Mouse (Mus musculus): ENCODE data around the gene Tmem95. TPM values are rescaled to one million over a fixed set of nuclear protein-coding genes. Genes with fewer than 3 reads are reported as not detected.

Gene Tmem95
- polyA plus RNA-seq, 1 experiment from 2014 or later: not detected

DNA sequence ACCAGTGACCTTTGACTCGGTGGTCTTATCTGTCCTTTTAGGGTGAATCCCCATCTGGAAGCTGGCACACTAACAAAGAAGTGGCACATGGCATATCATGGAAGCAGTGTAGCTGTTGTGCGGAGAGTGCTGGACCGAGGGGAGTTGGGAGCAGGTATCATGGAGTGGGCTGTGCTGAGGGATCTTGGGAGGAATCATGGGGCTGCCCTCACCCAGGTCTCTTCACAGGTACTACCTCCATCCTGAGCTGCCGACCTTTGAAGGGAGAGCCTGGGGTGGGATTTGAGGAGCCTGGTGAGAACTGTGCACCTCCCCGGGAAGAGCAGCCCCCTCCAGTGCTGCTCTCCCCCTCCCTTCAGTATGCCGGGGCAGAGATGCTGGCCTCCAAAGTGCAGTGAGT is 33.9 kb upstream of the Tmem95 start:
- WGBS: 92% methylated on average over 5 of the region's 6 CpGs

DNA sequence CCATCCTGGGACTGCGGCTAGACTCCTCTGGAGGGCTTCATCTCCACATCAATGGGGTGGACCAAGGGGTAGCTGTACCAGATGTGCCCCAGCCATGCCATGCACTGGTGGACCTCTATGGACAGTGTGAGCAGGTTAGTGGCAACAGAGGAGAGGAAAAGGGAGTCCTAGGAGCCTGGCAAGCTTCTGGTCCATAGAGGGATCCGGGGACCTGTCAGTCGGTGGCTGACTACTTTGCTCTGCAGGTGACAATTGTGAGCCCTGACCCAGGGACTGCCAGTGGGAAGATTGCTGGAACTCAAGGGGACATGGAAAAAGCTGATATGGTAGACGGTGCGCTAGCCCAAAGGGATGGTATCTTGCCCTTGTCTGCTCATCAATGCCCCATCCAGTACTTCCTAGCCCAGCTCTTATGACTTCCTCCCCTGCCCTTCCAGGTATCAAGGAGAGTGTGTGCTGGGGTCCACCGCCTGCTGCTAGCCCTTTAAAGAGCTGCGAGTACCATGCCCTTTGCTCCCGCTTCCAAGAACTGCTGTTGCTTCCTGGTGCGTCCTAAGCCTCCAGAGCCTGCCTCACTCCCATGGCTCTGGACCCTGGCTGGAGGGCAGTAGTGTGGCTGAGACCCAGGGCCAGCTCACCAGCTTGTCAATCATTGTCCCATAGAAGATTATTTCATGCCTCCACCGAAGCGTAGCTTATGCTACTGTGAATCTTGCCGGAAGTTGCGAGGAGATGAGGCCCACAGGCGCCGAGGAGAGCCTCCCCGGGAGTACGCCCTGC is 33.2 kb upstream of the Tmem95 start:
- Histone ChIP-seq H3K9me3 (ENCODE audit: control insufficient read depth, low read length) (no peaks in the 10 kb centered on the region), H3K27me3 (replicated peaks; ENCODE audit: control insufficient read depth, insufficient read depth, low read length) (no peaks in the 10 kb centered on the region), H3K4me2 (ENCODE audit: low read length) (no peak overlapping the region), H3K4me1 (ENCODE audit: control insufficient read depth, insufficient read depth, low read depth, low read length) (peaks cover 23% of the 10 kb centered on the region), H3K9ac (ENCODE audit: low read depth, low read length) (no peak overlapping the region), H3K27ac (ENCODE audit: low read depth, low read length) (no peak overlapping the region), H3K4me3 (ENCODE audit: low read length) (no peak overlapping the region), H3K36me3 (ENCODE audit: control insufficient read depth, insufficient read depth, low read length) (peaks cover 72% of the 10 kb centered on the region)
- WGBS: 94% methylated on average over 17 of the region's 17 CpGs
- ATAC-seq: no peak

More for the DNA sequence above, 33.9 kb upstream of the Tmem95 start:
- Histone ChIP-seq H3K4me2 (ENCODE audit: low read length) (no peak overlapping the region), H3K9me3 (ENCODE audit: control insufficient read depth, low read length) (no peaks in the 10 kb centered on the region), H3K4me3 (ENCODE audit: low read length) (no peak overlapping the region), H3K9ac (ENCODE audit: low read depth, low read length) (no peak overlapping the region), H3K36me3 (ENCODE audit: control insufficient read depth, insufficient read depth, low read length) (peaks cover 70% of the 10 kb centered on the region), H3K27me3 (replicated peaks; ENCODE audit: control insufficient read depth, insufficient read depth, low read length) (no peaks in the 10 kb centered on the region), H3K27ac (ENCODE audit: low read depth, low read length) (no peak overlapping the region), H3K4me1 (ENCODE audit: control insufficient read depth, insufficient read depth, low read depth, low read length) (peaks cover 23% of the 10 kb centered on the region)
- ATAC-seq: no peak

DNA sequence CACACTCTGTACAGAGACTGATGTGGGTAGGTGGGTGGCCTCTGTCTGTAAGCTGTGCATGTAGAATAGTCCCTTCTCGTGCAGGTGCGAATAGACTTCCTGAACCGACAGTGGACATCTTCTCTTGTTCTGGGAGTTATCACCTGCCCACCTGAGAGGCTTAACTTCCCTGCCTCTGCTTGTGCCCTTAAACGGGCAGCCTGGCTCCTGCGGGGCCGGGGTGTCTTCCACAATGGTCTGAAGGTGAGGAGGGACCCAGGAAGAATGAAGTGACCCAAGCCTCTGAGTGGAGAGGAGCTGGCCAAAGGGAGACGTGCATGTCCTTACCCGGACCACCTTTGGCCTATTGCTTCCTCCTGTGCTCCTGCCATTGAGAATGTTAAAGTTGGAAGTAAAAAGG is 32.4 kb upstream of the Tmem95 start:
- Histone ChIP-seq H3K36me3 (ENCODE audit: control insufficient read depth, insufficient read depth, low read length) (peaks cover 69% of the 10 kb centered on the region), H3K9ac (ENCODE audit: low read depth, low read length) (no peak overlapping the region), H3K4me3 (ENCODE audit: low read length) (no peak overlapping the region), H3K27ac (ENCODE audit: low read depth, low read length) (no peak overlapping the region), H3K27me3 (replicated peaks; ENCODE audit: control insufficient read depth, insufficient read depth, low read length) (no peaks in the 10 kb centered on the region), H3K9me3 (ENCODE audit: control insufficient read depth, low read length) (no peaks in the 10 kb centered on the region), H3K4me1 (ENCODE audit: control insufficient read depth, insufficient read depth, low read depth, low read length) (peaks cover 15% of the 10 kb centered on the region), H3K4me2 (ENCODE audit: low read length) (no peak overlapping the region)
- ATAC-seq: no peak
- 94% methylated on average over 8 of the region's 8 CpGs for WGBS

DNA sequence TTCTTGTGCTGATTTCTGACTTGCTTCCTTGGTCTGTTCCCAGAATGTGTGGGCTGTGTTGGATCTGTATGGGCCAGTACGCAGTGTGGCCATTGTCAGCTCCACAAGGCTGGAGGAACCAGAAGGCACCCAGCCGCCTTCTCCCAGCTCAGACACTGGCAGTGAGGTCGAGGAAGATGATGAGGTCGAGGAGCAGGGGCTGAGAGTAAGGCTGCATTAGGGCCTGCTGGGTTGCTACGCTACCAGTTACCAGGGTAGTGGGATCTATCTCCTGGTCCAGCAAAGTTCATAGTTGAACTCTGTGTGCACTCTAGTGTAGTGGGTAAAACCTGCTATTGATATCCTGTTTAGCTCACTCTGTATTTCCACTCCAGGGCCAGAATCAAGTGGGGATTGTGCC is 31.4 kb upstream of the Tmem95 start:
- no peaks in the 10 kb centered on the region for H3K27me3 ChIP-seq (replicated peaks; ENCODE audit: control insufficient read depth, insufficient read depth, low read length)
- H3K4me1 ChIP-seq (ENCODE audit: control insufficient read depth, insufficient read depth, low read depth, low read length): peaks cover 5% of the 10 kb centered on the region
- H3K9ac ChIP-seq (ENCODE audit: low read depth, low read length): no peak overlapping the region
- no peak for ATAC-seq
- no peaks in the 10 kb centered on the region for H3K9me3 ChIP-seq (ENCODE audit: control insufficient read depth, low read length)
- H3K36me3 ChIP-seq (ENCODE audit: control insufficient read depth, insufficient read depth, low read length): peaks cover 75% of the 10 kb centered on the region
- no peak overlapping the region for H3K4me2 ChIP-seq (ENCODE audit: low read length)
- WGBS: 90% methylated on average over 5 of the region's 5 CpGs
- no peak overlapping the region for H3K4me3 ChIP-seq (ENCODE audit: low read length)
- H3K27ac ChIP-seq (ENCODE audit: low read depth, low read length): no peak overlapping the region

DNA sequence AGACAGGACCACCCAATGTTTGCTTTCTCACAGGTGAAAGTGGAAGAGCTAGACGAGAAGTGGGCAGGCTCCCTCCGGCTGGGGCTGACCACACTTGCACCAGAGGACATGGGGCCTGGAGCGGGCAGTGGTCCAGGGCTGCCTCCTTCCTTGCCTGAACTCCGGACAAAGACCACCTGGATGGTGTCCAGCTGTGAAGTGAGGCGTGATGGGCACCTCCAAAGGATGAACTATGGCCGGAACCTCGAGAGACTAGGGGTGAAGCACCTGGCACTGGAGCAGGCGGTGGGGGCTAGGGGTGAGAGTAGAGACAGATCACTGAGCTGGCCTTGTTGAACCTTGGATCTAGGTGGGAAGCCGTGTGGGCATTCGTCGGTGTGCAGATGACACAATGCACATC is 30.8 kb upstream of the Tmem95 start:
- Histone ChIP-seq H3K27me3 (replicated peaks; ENCODE audit: control insufficient read depth, insufficient read depth, low read length) (no peaks in the 10 kb centered on the region), H3K36me3 (ENCODE audit: control insufficient read depth, insufficient read depth, low read length) (peaks cover 79% of the 10 kb centered on the region), H3K4me1 (ENCODE audit: control insufficient read depth, insufficient read depth, low read depth, low read length) (peaks cover 5% of the 10 kb centered on the region), H3K27ac (ENCODE audit: low read depth, low read length) (no peak overlapping the region), H3K9me3 (ENCODE audit: control insufficient read depth, low read length) (no peaks in the 10 kb centered on the region), H3K9ac (ENCODE audit: low read depth, low read length) (no peak overlapping the region), H3K4me3 (ENCODE audit: low read length) (no peak overlapping the region), H3K4me2 (ENCODE audit: low read length) (no peak overlapping the region)
- no peak for ATAC-seq
- 95% methylated on average over 11 of the region's 11 CpGs for WGBS

DNA sequence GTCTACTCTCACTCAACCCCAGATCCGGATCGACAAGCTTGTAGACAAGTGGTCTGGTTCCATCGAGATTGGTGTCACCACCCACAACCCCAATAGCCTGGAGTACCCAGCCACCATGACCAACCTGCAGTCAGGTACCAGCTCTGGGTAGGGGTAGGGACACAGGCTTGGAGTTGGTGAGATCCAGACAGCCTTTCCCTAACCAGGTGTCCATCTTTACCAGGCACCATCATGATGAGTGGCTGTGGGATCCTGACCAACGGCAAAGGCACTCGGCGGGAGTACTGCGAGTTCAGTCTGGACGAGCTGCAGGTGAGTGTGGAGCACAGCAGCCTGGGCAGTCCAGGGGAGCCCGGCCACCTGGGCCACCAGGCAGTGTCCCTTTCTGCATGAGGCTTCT is 26.5 kb upstream of the Tmem95 start:
- peaks cover 16% of the 10 kb centered on the region for H3K4me1 ChIP-seq (ENCODE audit: control insufficient read depth, insufficient read depth, low read depth, low read length)
- H3K27ac ChIP-seq (ENCODE audit: low read depth, low read length): no peak overlapping the region
- H3K9ac ChIP-seq (ENCODE audit: low read depth, low read length): no peak overlapping the region
- ATAC-seq: no peak
- no peaks in the 10 kb centered on the region for H3K27me3 ChIP-seq (replicated peaks; ENCODE audit: control insufficient read depth, insufficient read depth, low read length)
- 97% methylated on average over 9 of the region's 9 CpGs for WGBS
- no peaks in the 10 kb centered on the region for H3K9me3 ChIP-seq (ENCODE audit: control insufficient read depth, low read length)
- no peak overlapping the region for H3K4me3 ChIP-seq (ENCODE audit: low read length)
- H3K4me2 ChIP-seq (ENCODE audit: low read length): no peak overlapping the region
- peaks cover 44% of the 10 kb centered on the region for H3K36me3 ChIP-seq (ENCODE audit: control insufficient read depth, insufficient read depth, low read length)

DNA sequence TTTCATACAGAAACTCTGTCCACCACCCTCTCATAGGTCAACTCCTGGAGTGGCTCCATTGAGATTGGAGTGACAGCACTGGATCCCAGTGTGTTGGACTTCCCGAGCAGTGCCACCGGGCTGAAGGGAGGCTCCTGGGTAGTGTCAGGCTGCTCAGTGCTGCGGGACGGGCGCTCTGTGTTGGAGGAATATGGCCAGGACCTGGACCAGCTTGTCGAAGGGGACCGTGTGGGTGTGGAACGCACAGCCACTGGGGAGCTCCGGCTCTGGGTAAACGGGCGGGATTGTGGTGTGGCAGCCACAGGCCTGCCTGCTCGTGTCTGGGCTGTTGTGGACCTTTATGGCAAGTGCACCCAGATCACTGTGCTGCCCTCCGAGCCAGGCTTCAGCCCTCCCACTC is 25.2 kb upstream of the Tmem95 start:
- Histone ChIP-seq H3K9ac (ENCODE audit: low read depth, low read length) (peak overlapping the region; percentile 94), H3K36me3 (ENCODE audit: control insufficient read depth, insufficient read depth, low read length) (peaks cover 31% of the 10 kb centered on the region), H3K27ac (ENCODE audit: low read depth, low read length) (no peak overlapping the region), H3K4me3 (ENCODE audit: low read length) (no peak overlapping the region; the same call in 1 of the 2 replicates), H3K27me3 (replicated peaks; ENCODE audit: control insufficient read depth, insufficient read depth, low read length) (no peaks in the 10 kb centered on the region), H3K9me3 (ENCODE audit: control insufficient read depth, low read length) (no peaks in the 10 kb centered on the region), H3K4me2 (ENCODE audit: low read length) (peak overlapping the region; percentile 88), H3K4me1 (ENCODE audit: control insufficient read depth, insufficient read depth, low read depth, low read length) (peaks cover 17% of the 10 kb centered on the region)
- ATAC-seq: no peak
- 92% methylated on average over 13 of the region's 13 CpGs for WGBS

DNA sequence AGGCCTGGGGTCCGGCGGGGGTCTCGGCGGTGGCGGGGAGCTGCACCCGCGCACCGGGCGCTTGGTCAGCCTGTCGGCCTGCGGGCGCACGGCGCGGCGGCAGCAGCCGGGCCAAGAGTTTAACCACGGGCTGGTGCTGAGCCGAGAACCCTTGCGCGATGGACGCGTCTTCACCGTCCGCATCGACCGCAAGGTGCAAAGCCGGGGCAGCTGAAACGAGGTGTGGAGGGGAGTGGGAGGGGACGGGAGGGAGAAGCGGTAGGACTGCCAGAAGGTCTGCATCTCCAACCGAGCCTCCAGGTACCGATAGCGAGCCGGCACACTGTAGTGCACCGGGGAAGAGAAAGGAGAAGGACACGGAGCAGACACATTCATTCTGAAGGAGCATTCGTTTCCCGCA is 24.2 kb upstream of the Tmem95 start:
- Histone ChIP-seq H3K4me2 (ENCODE audit: low read length) (peak overlapping the region; percentile 88), H3K9me3 (ENCODE audit: control insufficient read depth, low read length) (no peaks in the 10 kb centered on the region), H3K27me3 (replicated peaks; ENCODE audit: control insufficient read depth, insufficient read depth, low read length) (no peaks in the 10 kb centered on the region), H3K4me1 (ENCODE audit: control insufficient read depth, insufficient read depth, low read depth, low read length) (peaks cover 17% of the 10 kb centered on the region), H3K9ac (ENCODE audit: low read depth, low read length) (peak overlapping the region; percentile 94), H3K36me3 (ENCODE audit: control insufficient read depth, insufficient read depth, low read length) (peaks cover 21% of the 10 kb centered on the region), H3K4me3 (ENCODE audit: low read length) (peak overlapping the region; percentile 92), H3K27ac (ENCODE audit: low read depth, low read length) (peak overlapping the region; percentile 97)
- no peak for ATAC-seq
- WGBS: under 1% methylated on average over 32 of the region's 39 CpGs

DNA sequence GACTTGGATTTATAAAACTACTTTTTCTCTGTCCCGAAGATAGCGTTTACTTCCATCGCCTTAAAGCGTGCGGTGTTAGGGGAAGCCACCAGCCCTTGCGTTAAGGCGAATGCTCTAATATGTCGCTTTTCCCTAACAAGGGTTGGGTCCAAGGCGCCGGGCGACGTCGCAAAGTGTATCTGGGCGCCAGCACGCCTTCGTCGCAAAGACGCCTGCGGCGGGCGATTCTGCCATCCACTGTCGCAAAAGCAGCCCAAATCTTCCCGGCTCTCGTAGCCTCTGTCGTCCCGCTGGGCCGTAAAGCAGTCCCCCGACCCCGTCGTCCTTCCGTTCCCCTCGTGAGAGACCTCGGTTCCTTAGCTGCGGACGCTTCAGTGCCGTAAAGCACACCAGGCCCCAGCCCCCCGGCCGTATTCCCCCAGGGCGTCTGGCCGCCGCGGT is 23.6 kb upstream of the Tmem95 start:
- Histone ChIP-seq H3K27ac (ENCODE audit: low read depth, low read length) (peak overlapping the region; percentile 97), H3K36me3 (ENCODE audit: control insufficient read depth, insufficient read depth, low read length) (peaks cover 17% of the 10 kb centered on the region), H3K27me3 (replicated peaks; ENCODE audit: control insufficient read depth, insufficient read depth, low read length) (no peaks in the 10 kb centered on the region), H3K4me2 (ENCODE audit: low read length) (peak overlapping the region; percentile 88), H3K4me3 (ENCODE audit: low read length) (peak overlapping the region; percentile 92), H3K9me3 (ENCODE audit: control insufficient read depth, low read length) (no peaks in the 10 kb centered on the region), H3K4me1 (ENCODE audit: control insufficient read depth, insufficient read depth, low read depth, low read length) (peaks cover 17% of the 10 kb centered on the region), H3K9ac (ENCODE audit: low read depth, low read length) (peak overlapping the region; percentile 94)
- peak; percentile 79 for ATAC-seq
- WGBS: under 1% methylated on average over 42 of the region's 42 CpGs
